Mouse (Mus musculus): ENCODE results near the gene Inhbc.

Gene Inhbc

DNA sequence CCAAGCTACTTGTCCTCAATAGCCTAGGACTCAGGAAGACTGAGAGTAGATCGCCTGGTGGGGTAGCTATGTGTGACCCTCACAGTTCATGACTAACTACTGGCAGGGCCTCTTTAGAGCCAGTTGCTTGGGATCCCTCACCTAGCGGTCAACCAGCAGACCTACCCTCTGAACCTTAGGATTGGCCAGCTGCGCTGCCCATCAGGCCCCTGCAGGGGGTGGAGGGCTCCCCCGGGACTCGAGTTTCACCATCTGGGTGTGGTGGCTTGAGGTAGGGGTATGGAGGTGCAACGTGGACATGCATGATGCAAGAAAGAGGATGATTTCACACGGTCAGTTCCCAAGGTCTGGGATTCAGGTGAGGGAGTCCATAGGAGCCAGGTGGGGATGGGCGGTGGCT is 18.5 kb downstream of the Inhbc start:
- in situ Hi-C loops (cut with MboI): no loop called here

DNA sequence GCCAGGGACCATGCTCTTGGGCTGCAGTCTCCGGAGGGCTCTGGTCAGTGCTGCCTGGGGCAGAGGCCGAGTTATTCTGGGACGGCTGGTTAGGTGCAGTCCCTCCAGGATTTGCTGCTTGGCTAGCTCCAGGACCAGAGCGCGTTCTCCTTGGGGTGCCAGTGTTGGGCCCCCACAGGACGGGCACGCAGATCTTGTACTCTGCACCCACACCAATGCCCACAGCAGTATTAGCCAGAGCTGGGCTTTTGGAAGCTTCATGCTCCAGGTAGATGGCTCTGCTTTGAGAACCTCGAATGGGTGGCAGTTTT is 19.0 kb downstream of the Inhbc start:
- in situ Hi-C loops (cut with MboI): no loop called here

DNA sequence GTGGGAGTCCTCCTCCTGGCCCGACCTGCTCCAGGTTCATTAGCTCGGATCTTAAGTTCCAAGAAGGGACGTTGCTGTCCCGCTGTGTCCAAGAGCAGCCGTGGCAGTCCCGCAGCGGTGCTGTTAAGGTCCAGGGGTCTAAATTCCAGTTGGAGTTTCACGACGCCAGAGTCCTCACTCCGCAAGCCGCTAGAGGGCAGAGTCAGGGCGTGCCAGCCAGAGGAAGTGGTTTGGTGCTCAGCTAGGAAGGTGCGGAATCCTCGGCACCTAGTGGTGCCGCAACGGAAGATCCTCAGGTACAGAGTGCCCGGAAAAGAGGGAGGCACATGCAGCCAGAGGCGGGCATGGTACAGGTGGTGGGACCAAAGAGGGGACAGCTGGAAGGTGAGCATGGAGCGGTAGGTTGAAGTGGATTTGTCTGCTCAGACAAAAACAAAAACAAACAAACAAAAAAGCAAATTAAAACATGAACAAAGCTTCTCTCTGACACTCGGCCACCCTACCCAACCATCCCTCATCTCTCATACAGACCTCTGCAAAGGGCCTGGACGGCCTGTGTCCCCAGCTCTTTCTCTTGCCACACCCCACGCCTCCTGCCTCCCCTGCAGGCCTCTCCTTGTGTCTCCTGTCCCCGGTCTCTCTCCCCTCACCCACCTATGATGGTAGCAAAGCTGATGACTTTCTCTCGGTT is 19.5 kb downstream of the Inhbc start:
- in situ Hi-C loops (cut with MboI): no loop called here

DNA sequence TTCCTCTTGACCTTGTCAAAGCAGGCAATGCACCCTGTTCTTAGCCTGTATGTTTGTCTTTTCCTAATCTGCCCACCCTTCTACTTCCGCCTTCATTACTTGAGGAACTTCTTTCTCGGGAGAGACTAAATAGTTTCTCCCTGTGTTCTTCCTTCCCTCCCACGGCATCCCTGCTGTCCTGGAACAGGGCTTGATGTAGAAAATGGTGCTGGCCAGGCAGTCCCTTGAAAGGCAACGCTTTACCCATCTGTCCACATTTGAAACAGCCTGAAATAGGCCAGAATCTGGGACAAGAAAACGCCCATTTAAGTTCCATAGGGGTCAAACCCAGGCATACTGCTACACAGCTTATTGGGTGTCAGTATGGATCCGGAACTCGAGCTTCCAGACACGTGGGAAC is 20.4 kb downstream of the Inhbc start:
- in situ Hi-C loops (cut with MboI): no loop called here

DNA sequence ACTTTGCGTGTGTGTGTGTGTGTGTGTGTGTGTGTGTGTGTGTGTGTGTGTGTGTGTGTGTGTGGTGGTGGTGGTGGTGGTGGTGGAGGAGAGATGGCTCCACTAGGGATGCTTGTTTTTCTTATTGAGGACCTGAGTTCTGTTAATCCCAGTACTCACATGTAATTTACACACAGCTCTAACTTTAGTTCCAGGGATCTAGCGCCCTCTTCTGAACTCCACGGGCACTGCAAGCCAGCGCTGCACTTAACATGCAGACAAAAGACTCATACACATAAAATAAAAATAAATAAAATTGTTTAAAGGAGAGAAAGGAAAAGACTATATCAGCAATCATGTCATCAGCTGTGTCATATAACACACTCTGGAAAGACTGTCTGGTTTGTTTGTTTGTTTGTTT is 21.3 kb downstream of the Inhbc start:
- in situ Hi-C loops (cut with MboI): no loop called here

DNA sequence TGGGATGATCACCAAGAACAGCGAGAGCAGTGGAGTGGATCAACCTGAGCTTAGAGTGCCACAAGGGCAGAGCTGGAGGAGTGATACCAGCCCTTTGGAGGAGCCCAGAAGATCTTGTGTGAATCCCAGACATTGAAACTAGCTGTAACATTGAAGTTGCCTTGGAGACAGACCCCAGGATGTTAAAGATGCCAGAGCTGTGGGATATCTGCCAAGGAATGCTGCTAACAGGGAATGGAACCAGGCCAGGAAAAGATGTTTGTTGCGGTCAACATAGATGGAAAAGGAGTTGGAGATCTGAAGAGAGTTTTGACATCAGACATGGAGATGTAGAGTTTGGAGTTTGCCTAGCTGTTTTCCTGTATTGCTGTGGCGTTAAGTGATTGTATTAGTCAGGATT is 24.1 kb downstream of the Inhbc start:
- in situ Hi-C loops (cut with MboI): no loop called here

DNA sequence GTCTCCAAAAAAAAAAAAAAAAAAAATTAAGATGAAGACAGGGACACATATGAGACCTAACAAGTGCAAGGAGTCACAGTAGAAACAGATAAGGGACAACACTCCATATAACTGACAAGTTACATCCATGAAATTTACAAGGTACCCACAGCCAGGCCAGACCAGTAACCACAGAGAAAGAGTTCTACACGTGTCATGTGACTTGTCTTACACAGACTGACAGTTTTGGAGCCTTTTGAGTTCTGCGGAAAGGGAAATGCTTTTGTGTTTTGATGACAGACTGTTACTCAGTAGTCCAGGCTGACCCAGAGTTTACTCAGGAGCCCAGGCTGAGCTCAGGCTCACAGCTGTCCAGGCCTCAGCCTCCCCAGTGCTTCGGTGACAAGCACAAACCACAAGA is 27.2 kb downstream of the Inhbc start:
- in situ Hi-C loops (cut with MboI): no loop called here

DNA sequence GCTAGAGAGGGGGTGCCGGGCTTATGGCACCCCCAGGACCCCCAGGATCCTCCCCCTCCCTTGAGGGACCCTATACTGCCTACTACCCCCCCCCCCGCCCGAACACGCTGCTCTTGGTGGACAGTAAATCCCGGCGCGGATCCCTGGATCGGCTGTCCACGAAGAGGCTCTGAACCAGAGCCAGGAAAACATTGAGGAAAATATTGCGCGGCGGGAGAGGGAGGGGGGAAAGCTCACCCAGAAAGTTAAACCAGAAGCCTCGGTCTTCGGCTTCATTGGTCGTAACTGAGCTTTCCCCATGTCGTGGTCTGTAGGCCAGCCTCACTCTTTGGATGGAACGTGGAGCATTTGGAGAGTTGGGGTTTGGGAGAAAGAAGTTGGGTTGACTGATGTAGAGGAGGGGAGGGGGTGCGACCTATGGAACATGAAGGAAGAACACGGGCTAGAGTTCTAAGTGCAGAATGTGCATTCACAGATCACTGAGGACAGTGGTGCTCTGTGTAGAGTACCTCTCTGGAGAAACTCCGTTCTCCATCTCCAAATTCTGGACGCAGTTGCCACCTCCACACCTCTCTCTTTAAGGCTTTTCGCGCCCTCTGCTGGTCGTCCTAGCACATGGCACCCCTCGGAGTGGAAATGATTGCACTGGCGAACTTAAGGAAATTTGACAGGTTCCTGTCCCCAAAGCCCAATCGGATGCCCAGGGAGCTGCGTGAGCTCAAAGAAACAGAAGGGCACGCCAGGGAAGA is 28.2 kb downstream of the Inhbc start, which contains the start of gene Gli1:
Gene Gli1 (minus strand): TSS at position 84 of the 749 bp plus-strand sequence.
- in situ Hi-C loops (cut with MboI): no loop called here

DNA sequence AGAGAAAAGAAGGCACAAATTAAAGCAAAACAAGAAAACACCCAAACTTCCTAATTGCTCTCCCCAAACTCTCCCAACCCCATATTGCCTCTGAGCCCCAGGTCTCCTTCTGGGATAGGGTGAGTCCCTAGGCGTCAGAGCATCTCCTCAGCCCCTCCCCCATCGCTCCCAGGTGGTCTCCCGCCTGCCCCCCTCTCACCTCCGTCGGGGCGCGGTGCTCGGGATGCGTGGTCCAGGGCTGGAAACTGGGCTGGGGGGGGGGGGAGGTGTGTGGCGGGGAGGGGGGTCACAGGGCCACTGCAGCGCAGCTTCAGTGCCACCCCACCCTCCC is 28.9 kb downstream of the Inhbc start:
- in situ Hi-C loops (cut with MboI): no loop called here

DNA sequence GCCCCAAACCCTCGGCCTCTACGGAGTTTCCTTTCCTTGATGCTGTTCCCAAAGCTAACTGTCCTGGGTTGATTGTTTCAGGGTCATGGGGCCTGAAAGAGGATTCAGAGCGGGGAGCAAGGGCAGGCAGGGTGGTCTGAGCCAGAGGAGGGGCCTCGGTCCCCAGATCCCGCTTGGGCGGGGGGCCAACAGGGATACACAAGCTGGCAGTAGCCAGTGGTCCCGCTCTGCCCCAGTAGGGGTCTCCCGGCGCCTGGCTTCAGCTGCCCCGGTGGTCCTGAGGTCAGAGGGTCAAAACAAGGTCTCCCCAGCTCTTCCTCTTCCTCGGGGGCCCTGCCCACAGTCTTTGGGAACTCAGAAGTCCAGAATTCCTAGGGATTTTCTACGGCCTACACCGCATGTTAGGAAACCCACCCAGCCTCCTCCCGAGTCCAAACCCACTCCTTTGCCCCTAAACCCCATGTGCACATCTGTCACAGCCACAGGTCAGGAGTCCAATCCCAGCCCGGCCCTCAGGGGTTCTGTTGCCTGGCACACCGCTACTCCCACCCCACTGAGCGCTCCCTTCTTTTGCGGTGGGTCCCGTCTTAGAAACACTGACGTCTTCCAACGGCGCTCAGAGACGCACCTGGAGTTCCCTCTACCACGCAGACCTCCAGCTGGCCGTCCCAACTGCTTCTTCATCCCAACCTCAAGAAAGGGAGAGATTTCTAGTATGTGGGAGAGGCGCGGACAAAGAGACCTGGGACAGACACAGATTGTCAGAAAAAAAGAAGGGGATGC is 29.5 kb downstream of the Inhbc start:
- in situ Hi-C loops (cut with MboI): no loop called here

DNA sequence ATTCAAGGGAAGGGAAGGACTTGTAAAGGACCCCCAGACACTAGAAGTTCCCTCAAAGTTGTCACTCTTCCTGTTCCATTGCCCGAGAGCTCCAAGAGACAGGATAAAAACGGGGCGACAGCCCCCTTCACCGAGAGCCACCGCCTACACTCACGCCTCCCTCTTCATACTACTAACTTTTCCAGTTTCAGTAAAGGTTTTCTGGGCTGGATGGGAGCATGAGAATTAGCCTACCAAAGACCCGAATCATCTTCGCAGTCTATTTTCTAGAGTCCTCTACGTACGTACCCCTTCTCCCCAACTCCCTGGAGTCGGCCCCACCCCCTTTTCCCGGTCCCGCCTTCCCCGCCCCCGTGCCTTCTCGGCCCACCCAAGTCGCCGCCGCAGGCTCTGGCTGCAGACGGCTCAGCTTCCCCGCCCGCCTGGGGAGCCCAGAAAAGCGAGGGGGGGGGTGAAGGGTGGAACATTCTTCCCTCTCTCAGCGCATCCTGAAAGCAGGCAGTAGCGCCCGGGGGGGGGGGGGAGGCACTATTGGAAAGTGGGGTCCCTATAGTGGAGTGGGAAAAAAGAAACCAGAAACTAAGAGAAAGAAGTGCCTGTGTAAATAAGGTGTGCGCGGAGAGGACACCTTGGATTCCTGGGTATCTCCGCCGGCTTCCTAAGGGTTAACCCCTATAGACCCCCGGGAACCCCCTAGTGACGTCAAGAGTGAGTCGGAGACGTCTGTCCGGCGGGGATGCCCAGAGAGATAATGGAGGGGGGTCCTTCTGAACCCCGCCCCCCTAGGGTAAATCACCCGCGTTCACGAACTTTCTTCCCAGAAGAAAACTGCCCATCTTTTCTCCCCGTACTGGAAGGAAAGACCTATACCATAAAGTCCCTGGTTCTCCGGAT is 30.3 kb downstream of the Inhbc start:
- in situ Hi-C loops (cut with MboI): no loop called here

DNA sequence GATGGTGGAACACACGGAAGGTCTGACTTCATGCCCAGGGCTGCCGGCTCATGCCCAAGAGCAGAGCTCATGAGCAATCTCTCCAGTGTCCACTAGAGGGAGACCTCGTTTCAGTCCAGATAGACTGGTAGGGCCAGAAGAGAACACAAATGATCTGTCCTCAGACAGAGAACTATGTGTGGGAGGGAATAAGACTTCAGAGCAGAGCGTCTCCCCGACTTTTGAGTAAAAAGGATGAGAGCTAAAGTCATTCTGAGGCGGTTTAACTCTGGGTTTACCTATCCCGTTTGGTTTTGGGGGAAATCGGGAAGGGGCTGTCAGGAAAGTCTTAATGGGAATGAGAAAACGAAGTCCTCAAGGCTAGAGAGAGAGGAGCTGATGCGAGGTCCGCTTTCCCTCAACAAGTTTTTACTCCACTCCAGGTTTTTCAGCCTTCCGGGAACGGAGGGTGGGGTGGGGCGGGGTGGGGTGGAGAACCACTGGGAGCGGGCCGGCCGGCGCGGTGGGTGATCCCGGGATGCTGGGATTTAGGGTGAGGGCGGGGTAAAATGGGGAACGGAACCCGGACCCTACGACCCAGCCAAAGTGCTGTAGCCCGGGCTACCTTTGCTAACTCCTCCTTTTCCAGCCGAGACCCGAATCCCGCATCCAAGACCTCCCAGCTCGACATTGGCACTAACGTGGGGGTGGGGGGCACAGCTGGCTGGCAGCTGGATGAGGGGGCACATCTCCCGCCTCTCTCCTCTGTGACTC is 31.1 kb downstream of the Inhbc start:
- in situ Hi-C loops (cut with MboI): no loop called here

DNA sequence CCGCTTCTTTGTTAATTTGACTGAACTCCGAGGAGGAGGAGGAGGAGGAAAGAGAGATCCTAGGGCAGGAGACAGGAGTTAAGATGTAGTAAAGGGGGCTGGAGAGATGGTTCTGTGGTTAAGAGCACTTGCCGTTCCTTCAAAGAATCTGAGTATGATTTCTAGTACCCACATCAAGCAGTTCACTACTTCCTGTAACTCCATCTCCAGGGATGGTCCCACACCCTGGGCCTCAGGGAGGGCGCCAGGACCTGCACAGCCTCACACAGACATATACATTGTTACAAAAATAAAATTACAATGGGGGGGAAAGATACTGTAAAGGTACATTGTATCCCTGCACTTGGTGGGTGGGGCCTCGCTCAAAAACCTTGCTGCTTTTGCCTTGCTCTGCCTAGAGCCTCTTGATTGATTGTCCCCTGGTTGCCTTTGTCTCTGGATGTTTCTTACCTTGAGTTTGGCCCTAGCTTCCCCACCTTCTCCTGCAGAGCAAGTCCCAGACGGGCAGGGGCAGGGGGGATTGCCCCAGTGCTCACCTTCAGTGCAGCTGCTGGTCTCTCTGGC is 32.6 kb downstream of the Inhbc start:
- in situ Hi-C loops (cut with MboI): no loop called here

DNA sequence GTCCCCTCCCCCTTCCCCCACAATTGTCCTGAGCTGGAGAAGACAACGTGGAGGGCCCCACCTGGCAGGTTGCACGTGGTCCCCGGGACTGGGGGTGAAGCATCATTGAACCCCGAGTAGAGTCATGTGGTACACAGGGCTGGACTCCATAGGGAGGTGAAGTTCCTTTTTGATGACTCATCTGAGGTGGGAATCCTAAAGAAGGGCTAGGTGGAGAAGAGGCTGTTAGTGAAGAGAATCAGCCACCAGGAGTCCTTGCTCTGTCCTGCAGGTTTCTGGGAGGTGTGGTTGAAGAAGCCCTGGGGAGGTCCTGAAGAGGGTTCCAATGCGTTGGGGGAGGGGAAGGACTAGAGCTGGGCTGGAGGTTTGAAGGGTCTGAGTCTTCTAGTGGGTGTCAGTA is 33.3 kb downstream of the Inhbc start:
- in situ Hi-C loops (cut with MboI): no loop called here

DNA sequence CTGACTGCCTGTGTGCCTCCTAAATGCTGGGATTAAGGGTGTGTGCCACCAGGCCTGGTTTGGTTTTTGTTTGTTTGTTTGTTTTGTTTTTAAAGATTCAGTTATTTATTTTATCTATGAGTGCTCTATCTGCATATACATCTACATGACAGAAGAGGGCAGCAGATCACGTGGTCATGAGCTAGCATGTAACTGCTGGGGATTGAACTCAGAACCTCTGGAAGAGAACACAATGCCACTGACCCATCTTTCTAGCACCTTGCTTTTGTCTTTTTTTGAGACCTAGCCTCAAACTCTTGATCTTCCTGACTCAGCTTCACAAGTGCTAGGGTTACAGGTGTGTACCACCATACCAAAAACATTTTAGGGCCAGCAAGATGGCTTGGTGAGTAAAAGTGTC is 35.0 kb downstream of the Inhbc start:
- in situ Hi-C loops (cut with MboI): no loop called here

DNA sequence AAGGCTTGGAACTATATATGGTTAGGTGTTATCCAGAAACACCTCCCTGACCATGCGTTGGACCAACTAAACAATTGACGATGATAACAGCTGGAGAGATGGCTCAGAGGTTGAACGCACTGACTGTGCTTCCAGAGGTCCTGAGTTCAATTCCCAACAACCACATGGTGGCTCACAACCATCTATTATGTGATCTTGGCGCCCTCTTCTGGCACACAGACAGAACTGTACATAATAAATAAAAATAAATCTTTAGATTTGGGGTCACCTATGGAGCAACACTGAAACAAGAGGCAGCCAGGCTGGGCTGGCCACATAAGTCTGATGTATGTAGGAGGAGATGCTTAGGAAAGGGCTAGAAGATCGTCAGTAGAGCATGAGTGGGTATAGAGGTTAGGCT is 37.1 kb downstream of the Inhbc start:
- in situ Hi-C loops (cut with MboI): no loop called here

DNA sequence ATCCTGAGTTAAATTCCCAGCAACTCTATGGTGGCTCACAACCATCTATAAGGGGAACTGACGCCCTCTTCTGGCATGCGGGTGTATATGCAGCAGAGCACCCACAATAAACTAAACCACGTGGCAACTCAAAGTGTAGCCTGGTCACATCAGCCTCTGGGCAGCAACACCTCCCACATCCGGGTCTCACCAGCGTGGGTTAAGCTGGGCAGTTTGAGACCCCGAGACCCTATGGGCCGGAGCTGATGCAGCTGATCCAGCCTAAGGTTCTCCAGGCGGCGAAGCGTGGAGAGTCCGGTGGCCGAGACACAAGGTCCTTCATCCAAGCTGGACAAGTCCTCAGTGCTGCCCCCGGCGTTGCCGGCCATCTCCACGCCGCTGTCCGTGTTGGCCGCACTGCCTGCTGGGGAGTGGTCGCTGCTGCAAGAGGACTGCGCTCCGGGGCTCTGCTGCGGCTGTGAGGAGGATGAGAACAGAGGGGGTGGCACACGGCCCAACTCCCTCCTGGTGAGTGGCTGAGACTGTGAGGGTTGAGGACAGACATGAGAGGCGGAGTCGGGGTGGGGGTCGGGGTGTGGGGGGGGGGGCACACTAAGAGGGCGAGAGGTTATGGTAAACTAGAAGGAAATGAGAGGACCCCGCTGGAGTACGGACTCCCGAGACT is 37.9 kb downstream of the Inhbc start:
- in situ Hi-C loops (cut with MboI): no loop called here

DNA sequence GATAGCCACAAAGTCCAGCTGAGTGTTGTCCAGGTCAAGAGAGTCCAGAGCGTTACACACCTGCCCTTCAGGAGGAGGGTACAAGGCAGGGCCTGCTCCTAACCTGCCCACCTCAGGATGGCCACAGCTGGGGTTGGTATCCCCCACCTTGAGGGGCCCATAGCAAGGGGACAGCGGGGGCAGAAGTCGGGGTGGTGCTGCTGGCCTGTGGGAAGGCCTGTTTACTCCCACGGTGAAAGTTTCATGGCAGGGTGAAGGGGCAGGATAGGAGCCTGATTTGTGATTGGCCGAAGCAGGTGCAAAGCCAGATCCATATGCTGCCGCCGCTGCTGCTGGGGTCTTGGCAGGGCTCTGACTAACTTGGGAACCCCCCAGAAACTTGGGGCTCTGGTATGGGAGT is 40.0 kb downstream of the Inhbc start:
- in situ Hi-C loops (cut with MboI): no loop called here

DNA sequence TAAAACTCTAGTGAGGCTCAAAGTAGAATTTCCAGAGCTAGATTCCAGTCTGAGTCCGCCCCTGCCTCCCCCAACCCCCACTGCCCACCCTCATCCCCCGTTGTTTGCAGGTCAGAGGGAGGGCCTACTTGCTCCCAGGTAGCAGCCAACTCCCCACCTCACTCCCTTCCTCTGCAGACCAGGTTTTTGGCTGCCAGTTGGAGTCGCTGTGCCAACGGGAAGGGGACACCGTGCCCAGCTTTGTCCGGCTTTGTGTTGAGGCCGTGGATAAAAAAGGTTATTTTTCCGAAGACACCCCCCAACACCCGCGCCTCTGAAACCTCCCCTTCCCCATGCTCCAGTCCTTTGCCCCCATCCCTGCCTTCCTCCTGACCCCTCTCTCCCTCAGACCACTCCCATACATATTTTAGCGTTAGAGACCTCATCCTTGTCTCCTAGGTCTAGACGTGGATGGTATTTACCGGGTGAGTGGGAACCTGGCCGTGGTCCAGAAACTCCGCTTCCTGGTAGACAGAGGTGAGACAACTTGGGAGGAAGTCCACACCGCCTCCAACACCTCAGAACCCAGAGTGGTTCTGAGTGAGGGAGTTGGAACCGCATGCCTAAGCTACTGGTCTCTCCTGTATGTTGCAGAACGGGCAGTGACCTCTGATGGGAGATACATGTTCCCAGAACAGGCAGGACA is 42.6 kb downstream of the Inhbc start:
- in situ Hi-C loops (cut with MboI): no loop called here

DNA sequence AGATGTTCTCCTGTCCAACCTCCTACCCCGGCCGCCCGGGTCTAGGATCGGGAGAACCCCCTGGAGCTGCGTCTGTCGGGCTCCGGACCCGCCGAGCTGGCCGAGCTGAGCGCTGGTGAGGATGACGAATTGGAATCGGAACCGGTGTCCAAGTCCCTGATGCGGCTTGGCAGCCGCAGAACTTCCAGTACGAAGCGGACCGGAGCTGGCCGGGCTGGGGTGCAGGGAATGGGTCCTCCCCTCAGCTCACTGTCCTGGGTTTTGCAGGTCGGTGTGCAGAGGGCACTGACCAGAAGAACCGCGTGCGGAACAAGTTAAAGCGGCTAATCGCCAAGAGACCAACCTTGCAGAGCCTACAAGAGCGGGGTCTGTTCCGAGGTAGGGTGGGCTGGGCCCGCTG is 43.4 kb downstream of the Inhbc start:
- in situ Hi-C loops (cut with MboI): no loop called here
